ENCODE assay signal across 23 mouse cellular contexts in genomic region chr1:151370573-151370972, GRCm38 (mm10). TPM values are rescaled to one million over a fixed set of nuclear protein-coding genes. Genes with fewer than 3 reads are reported as not detected.
A peak's percentile ranks its signal among the peaks of the same experiment; 100 is the strongest.
DNase-seq lines count a peak whose midpoint lies in the region; ATAC-seq and TF ChIP-seq lines count a peak whose summit lies in the region.
"Had no signal": no experiment of that assay in that cellular context is flagged by ENCODE, and none has a peak within 500 bp of the region (broad histone marks: within the 10 kb centered on the region; RNA-seq: fewer than 3 reads in every experiment).

No protein-coding gene starts in this region.

- ATAC-seq in midbrain, embryonic 11.5 days (ENCODE audit: low FRiP score), result no peak
- no peak for ATAC-seq in midbrain, embryonic 15.5 days (replicated peaks)
- ATAC-seq in hindbrain, embryonic 12.5 days (ENCODE audit: low FRiP score), result no peak
- no peak for ATAC-seq in intestine, embryonic 15.5 days
- ATAC-seq: activated CD4-positive, CD25-positive, alpha-beta regulatory T cell, adult 4 months; forebrain, embryonic 13.5 days; forebrain, embryonic 15.5 days; forebrain, postnatal 0 days; Patski had no signal

- no peaks in the 10 kb centered on the region for H3K27me3 ChIP-seq in midbrain, embryonic 11.5 days (ENCODE audit: control insufficient read depth, insufficient read depth, low read length)
- H3K27me3 ChIP-seq in midbrain, embryonic 15.5 days (replicated peaks), result no peaks in the 10 kb centered on the region
- H3K27me3 ChIP-seq in splenic B cell, adult 2 months (ENCODE audit: control insufficient read depth, insufficient read depth, low read length, poor library complexity, severe bottlenecking), result no peaks in the 10 kb centered on the region
- no peaks in the 10 kb centered on the region for H3K27me3 ChIP-seq in hindbrain, embryonic 12.5 days
- H3K27me3 ChIP-seq in intestine, embryonic 15.5 days (replicated peaks), result no peaks in the 10 kb centered on the region
- H3K27me3 ChIP-seq: embryonic facial prominence, embryonic 13.5 days; embryonic facial prominence, embryonic 15.5 days; forebrain, embryonic 13.5 days; forebrain, embryonic 15.5 days; Patski had no signal

- H3K36me3 ChIP-seq in midbrain, embryonic 11.5 days (ENCODE audit: control insufficient read depth, insufficient read depth, low read length), result peaks cover 5% of the 10 kb centered on the region; the same call in 1 of the 2 replicates
- peaks cover 20% of the 10 kb centered on the region for H3K36me3 ChIP-seq in midbrain, embryonic 15.5 days (replicated peaks)
- H3K36me3 ChIP-seq in splenic B cell, adult 2 months (ENCODE audit: control insufficient read depth, insufficient read depth, low read length, poor library complexity, severe bottlenecking), result peaks cover 1% of the 10 kb centered on the region; the same call in 1 of the 2 replicates
- peaks cover 35% of the 10 kb centered on the region for H3K36me3 ChIP-seq in hindbrain, embryonic 12.5 days
- H3K36me3 ChIP-seq in intestine, embryonic 15.5 days, result peaks cover 17% of the 10 kb centered on the region

- no peak overlapping the region for H3K4me2 ChIP-seq in midbrain, embryonic 11.5 days
- no peak overlapping the region for H3K4me2 ChIP-seq in midbrain, embryonic 15.5 days
- no peak overlapping the region for H3K4me2 ChIP-seq in hindbrain, embryonic 12.5 days (replicated peaks)
- H3K4me2 ChIP-seq in intestine, embryonic 15.5 days (replicated peaks), result no peak overlapping the region
- H3K4me2 ChIP-seq: embryonic facial prominence, embryonic 13.5 days; embryonic facial prominence, embryonic 15.5 days; forebrain, embryonic 13.5 days; forebrain, embryonic 15.5 days had no signal

- no peak overlapping the region for H3K27ac ChIP-seq in midbrain, embryonic 11.5 days (ENCODE audit: low read depth, low read length)
- H3K27ac ChIP-seq in midbrain, embryonic 15.5 days, result no peak overlapping the region
- H3K27ac ChIP-seq in embryonic fibroblast, embryonic 13.5 days (ENCODE audit: insufficient read depth, low read length), result peak overlapping the region; percentile 87; the same call in 1 of the 2 replicates
- no peak overlapping the region for H3K27ac ChIP-seq in hindbrain, embryonic 12.5 days
- no peak overlapping the region for H3K27ac ChIP-seq in intestine, embryonic 15.5 days
- H3K27ac ChIP-seq: embryonic facial prominence, embryonic 13.5 days; embryonic facial prominence, embryonic 15.5 days; forebrain, embryonic 13.5 days; forebrain, embryonic 15.5 days had no signal

- H3K4me3 ChIP-seq in midbrain, embryonic 11.5 days (ENCODE audit: low read depth, low read length), result no peak overlapping the region
- H3K4me3 ChIP-seq in midbrain, embryonic 15.5 days, result no peak overlapping the region
- no peak overlapping the region for H3K4me3 ChIP-seq in embryonic fibroblast, embryonic 13.5 days (ENCODE audit: insufficient read depth, low read length)
- no peak overlapping the region for H3K4me3 ChIP-seq in hindbrain, embryonic 12.5 days
- H3K4me3 ChIP-seq in intestine, embryonic 15.5 days (replicated peaks), result no peak overlapping the region
- H3K4me3 ChIP-seq: embryonic facial prominence, embryonic 13.5 days; embryonic facial prominence, embryonic 15.5 days; forebrain, embryonic 13.5 days; forebrain, embryonic 15.5 days had no signal

- no peak overlapping the region for H3K9ac ChIP-seq in midbrain, embryonic 11.5 days (ENCODE audit: low read length)
- no peak overlapping the region for H3K9ac ChIP-seq in midbrain, embryonic 15.5 days
- no peak overlapping the region for H3K9ac ChIP-seq in hindbrain, embryonic 12.5 days
- H3K9ac ChIP-seq in intestine, embryonic 15.5 days, result no peak overlapping the region
- H3K9ac ChIP-seq: embryonic facial prominence, embryonic 13.5 days; embryonic facial prominence, embryonic 15.5 days; forebrain, embryonic 13.5 days; forebrain, embryonic 15.5 days; forebrain, postnatal 0 days had no signal

- WGBS in midbrain, embryonic 11.5 days, result 89% methylated on average over 3 of the region's 3 CpGs
- 84% methylated on average over 3 of the region's 3 CpGs for WGBS in midbrain, embryonic 15.5 days
- 89% methylated on average over 3 of the region's 3 CpGs for WGBS in hindbrain, embryonic 12.5 days
- WGBS in intestine, embryonic 15.5 days, result 81% methylated on average over 3 of the region's 3 CpGs

- H3K9me3 ChIP-seq in midbrain, embryonic 11.5 days (ENCODE audit: control insufficient read depth, low read length), result no peaks in the 10 kb centered on the region
- no peaks in the 10 kb centered on the region for H3K9me3 ChIP-seq in midbrain, embryonic 15.5 days
- H3K9me3 ChIP-seq in hindbrain, embryonic 12.5 days (replicated peaks), result no peaks in the 10 kb centered on the region
- H3K9me3 ChIP-seq in intestine, embryonic 15.5 days, result no peaks in the 10 kb centered on the region
- H3K9me3 ChIP-seq: embryonic facial prominence, embryonic 13.5 days; embryonic facial prominence, embryonic 15.5 days; forebrain, embryonic 13.5 days; forebrain, embryonic 15.5 days; G1E had no signal

- no peak for TF ChIP-seq POLR2A in embryonic fibroblast, embryonic 13.5 days (IDR thresholded peaks at IDR 0.05; ENCODE audit: low read depth, low read length)

- no peak for TF ChIP-seq CTCF in embryonic fibroblast, embryonic 13.5 days (IDR thresholded peaks at IDR 0.05; ENCODE audit: borderline replicate concordance, insufficient read depth, low read length)

- no peaks in the 10 kb centered on the region for H3K4me1 ChIP-seq in midbrain, embryonic 11.5 days (ENCODE audit: control insufficient read depth, insufficient read depth, low read length)
- no peaks in the 10 kb centered on the region for H3K4me1 ChIP-seq in midbrain, embryonic 15.5 days
- H3K4me1 ChIP-seq in embryonic fibroblast, embryonic 13.5 days (ENCODE audit: control insufficient read depth, insufficient read depth, low read length), result peaks cover 2% of the 10 kb centered on the region; the same call in 1 of the 2 replicates
- no peaks in the 10 kb centered on the region for H3K4me1 ChIP-seq in hindbrain, embryonic 12.5 days
- H3K4me1 ChIP-seq in intestine, embryonic 15.5 days (replicated peaks), result no peaks in the 10 kb centered on the region
- H3K4me1 ChIP-seq: embryonic facial prominence, embryonic 13.5 days; embryonic facial prominence, embryonic 15.5 days; forebrain, embryonic 13.5 days; forebrain, embryonic 15.5 days had no signal

- peak; percentile 65 for DNase-seq in midbrain, embryonic 11.5 days (ENCODE audit: low spot score, missing footprints)
- DNase-seq in splenic B cell, adult 2 months (ENCODE audit: low read depth, low spot score), result peak; percentile 47
- DNase-seq: adrenal gland, adult 8-10 months; adrenal gland, postnatal 14 days; adrenal gland, postnatal 36 days; cerebellum, adult 11-12 months; cerebellum, adult 2 months; cerebellum, adult 9-10 months; cerebellum, postnatal 10 days; cerebellum, postnatal 25 days; embryo, embryonic 11 days; forebrain, postnatal 0 days had no signal

RNA-seq across cellular contexts. Expression of gene Ivns1abp, which starts 26.3 kb away (rescaled TPM):
- 434 and 473 TPM in 2 replicates for polyA plus RNA-seq in midbrain, embryonic 11.5 days (2014; fragmentation: Nextera tagmentation; extraction: Ambion mirVana)
- 247 and 257 TPM in 2 replicates for polyA plus RNA-seq in midbrain, embryonic 15.5 days (2015; fragmentation: Nextera tagmentation; extraction: Ambion mirVana)
- polyA plus RNA-seq in embryonic fibroblast, embryonic 13.5 days (2011; ENCODE audit: insufficient read length, low read depth, missing spikeins), result 91.0 and 105 TPM in 2 replicates
- polyA plus RNA-seq in hindbrain, embryonic 12.5 days (2016; fragmentation: Nextera tagmentation; extraction: Ambion mirVana), result 325 and 337 TPM in 2 replicates
- 313 and 339 TPM in 2 replicates for polyA plus RNA-seq in intestine, embryonic 15.5 days (2015; fragmentation: Nextera tagmentation; extraction: Ambion mirVana)

RNA-seq across cellular contexts. Expression of gene Swt1, which starts 57.7 kb away (rescaled TPM):
- 23.6 and 27.8 TPM in 2 replicates for polyA plus RNA-seq in midbrain, embryonic 11.5 days (2014; fragmentation: Nextera tagmentation; extraction: Ambion mirVana)
- 13.0 and 13.9 TPM in 2 replicates for polyA plus RNA-seq in midbrain, embryonic 15.5 days (2015; fragmentation: Nextera tagmentation; extraction: Ambion mirVana)
- polyA plus RNA-seq in embryonic fibroblast, embryonic 13.5 days (2011; ENCODE audit: insufficient read length, low read depth, missing spikeins), result 15.6 and 19.4 TPM in 2 replicates
- 28.4 and 28.8 TPM in 2 replicates for polyA plus RNA-seq in hindbrain, embryonic 12.5 days (2016; fragmentation: Nextera tagmentation; extraction: Ambion mirVana)
- 29.1 and 39.7 TPM in 2 replicates for polyA plus RNA-seq in intestine, embryonic 15.5 days (2015; fragmentation: Nextera tagmentation; extraction: Ambion mirVana)

RNA-seq across cellular contexts. Expression of gene Trmt1l, which starts 57.8 kb away (rescaled TPM):
- 54.3 and 56.7 TPM in 2 replicates for polyA plus RNA-seq in midbrain, embryonic 11.5 days (2014; fragmentation: Nextera tagmentation; extraction: Ambion mirVana)
- 46.6 and 48.3 TPM in 2 replicates for polyA plus RNA-seq in midbrain, embryonic 15.5 days (2015; fragmentation: Nextera tagmentation; extraction: Ambion mirVana)
- polyA plus RNA-seq in embryonic fibroblast, embryonic 13.5 days (2011; ENCODE audit: insufficient read length, low read depth, missing spikeins), result 33.7 and 33.9 TPM in 2 replicates
- 63.5 and 64.3 TPM in 2 replicates for polyA plus RNA-seq in hindbrain, embryonic 12.5 days (2016; fragmentation: Nextera tagmentation; extraction: Ambion mirVana)
- 39.3 and 42.8 TPM in 2 replicates for polyA plus RNA-seq in intestine, embryonic 15.5 days (2015; fragmentation: Nextera tagmentation; extraction: Ambion mirVana)
